Mouse (Mus musculus) cerebellum, adult 18-20 months (tissue): ENCODE measurements around the gene Lime1.

Experiments used
- DNase-seq, 2 experiments: peaks; one replicate each; pipeline ENCODE4 v3.0.0; 2021

Lime1 gene

GRCm38 (mm10) chr2:181379778-181380177 is at the start of gene Lime1:
Lime1 (plus strand) TSS chr2:181380078.
- DNase-seq: no peak

GRCm38 (mm10) chr2:181332542-181332941 is 47.3 kb upstream of the Lime1 start:
- DNase-seq: no peak

DNA sequence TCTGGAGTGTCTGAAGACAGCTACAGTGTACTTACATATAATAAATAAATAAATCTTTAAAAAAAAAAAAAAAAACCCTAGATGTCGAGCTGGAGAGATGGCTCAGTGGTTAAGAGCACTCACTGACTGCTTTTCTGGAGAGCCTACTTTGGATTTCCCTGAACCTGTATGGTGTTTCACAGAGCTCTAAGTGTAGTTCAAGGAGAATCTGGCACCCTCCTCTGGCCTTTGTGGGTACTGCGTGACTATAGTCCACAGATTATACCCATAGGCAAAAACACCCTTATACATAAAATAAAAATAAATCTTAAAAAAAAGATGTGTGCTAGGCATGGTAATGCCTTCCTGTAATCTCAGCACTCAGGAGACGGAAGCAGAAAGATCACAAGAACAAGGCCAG is 45.9 kb upstream of the Lime1 start:
- peak; percentile 75 to 80 for DNase-seq

- DNase-seq: peak; percentile 45 to 55
These were observed 39.5 kb upstream of the Lime1 start for GRCm38 (mm10) chr2:181340426-181340825.

- DNase-seq: no peak
These were observed 37.1 kb upstream of the Lime1 start for GRCm38 (mm10) chr2:181342766-181343165.

DNA sequence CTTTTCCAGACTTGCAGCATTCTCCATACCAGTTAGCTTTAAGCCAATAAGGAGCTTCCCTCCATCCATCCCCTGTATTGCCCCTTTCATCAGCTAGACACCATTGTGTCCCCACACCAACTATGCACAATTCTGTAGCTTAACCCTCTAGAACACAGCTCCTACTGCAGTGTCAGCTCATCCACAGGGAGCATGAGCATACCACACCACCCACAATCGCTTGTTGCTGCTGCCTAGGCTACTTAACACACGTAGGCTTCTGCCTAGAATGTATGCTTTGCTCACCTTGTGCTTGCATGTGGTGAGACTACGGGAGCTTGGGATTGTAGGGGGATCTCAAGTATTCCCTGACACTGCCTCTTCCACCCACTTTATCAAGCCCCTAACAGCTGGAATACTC is 23.1 kb upstream of the Lime1 start:
- no peak for DNase-seq

- no peak for DNase-seq
These were observed 15.9 kb upstream of the Lime1 start for GRCm38 (mm10) chr2:181363946-181364345.

GRCm38 (mm10) chr2:181364487-181364859 is 15.4 kb upstream of the Lime1 start:
- DNase-seq: no peak

DNA sequence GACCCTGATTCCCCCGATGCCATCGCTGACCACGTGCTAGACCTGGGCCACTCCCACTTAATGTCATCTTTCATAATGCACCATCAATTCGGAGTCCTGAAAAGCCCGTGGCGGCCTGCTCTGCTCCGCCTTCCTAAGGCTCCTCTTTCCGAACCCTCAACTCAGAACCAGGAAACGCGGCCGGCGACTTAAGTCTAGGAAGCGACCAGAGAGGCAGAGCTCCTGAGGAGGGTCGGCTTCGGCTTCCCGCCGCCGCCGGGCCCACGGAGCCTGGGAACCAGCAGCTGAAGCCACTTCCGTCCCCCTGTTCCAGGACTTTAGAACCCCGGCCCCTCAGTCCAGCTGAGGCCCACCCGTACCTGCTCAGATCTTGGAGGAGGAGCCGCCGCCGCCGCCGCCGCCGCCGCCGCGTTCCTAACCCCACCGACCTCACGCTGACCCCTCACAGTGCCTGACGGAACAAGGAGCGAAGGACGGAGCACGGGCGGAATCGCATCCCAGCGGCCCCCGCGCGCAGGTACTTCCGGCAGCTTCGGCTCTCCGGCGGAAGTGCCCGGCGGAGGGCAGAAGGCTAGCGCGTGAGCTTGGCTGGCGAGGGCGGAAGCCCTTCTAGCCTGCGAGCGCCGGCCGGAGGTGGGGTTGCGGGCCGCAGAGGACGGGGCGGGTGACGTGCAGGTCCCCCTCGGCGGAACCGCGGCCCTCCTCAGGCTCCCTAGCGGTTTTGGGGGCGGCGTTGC is 14.8 kb upstream of the Lime1 start, which contains the start of the genes Zgpat and Arfrp1:
Gene Zgpat (plus strand): TSS at position 69 of the 737 bp plus-strand sequence.
Gene Arfrp1 (minus strand): TSS at position 545 of the 737 bp plus-strand sequence.
- DNase-seq: peak; percentile 92 to 94

DNA sequence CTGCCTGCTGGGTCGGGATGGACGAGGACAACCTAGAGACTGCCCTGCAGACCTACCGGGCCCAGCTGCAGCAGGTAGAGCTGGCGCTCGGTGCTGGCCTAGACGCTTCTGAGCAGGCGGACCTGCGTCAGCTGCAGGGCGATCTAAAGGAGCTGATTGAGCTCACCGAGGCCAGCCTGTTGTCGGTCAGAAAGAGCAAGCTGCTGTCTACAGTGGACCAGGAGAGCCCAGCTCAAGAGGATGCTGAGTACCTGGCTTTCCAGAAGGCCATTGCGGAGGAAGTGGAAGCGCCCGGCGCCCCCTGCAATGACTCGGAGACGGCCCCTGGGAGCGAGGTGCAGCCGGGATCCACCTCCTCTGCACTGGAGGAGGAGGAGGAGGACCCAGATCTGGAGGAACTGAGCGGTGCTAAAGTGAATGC is 14.2 kb upstream of the Lime1 start:
- DNase-seq: peak in 1 of 2 experiments; percentile 26

DNA sequence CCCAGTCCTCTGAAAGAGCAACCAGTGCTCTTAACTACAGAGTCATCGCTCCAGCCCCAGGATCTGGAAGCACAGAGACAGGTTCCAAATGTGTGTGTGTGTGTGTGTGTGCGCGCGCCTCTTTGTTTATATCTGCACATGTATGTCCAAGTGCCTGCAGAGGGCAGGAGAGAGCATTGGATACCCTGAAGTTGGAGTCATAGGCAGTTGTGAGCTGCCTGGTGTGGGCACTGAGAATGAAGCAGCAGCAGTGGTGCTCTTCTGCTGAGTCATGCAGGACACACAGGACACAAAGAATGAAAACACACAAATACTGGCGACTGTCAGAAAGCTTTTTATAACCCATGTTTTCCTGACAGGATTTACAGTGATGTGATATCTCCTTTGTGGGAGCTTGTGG is 9.9 kb upstream of the Lime1 start:
- no peak for DNase-seq

- no peak for DNase-seq
These were observed 4.1 kb upstream of the Lime1 start for GRCm38 (mm10) chr2:181375787-181376186.

DNA sequence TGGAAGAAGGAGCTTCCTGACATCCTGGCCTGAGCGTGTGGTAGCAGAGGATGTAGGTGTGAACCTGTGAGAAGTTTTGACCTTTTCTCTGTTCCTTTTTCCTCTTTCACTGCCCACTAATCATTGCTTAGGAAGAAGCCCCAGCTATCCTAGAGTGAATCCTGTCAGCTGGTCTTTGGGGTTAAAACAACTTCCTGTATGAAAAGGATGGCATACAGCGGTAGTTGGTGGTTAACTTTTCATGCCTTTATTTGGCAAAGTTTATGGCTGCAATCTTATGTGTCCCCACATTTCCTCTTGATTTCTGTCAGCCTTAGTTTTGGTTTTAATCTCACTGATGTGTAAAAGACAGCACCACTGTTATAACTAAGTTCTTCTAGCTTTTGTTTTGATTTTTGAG is 2.6 kb upstream of the Lime1 start:
- DNase-seq: no peak

DNA sequence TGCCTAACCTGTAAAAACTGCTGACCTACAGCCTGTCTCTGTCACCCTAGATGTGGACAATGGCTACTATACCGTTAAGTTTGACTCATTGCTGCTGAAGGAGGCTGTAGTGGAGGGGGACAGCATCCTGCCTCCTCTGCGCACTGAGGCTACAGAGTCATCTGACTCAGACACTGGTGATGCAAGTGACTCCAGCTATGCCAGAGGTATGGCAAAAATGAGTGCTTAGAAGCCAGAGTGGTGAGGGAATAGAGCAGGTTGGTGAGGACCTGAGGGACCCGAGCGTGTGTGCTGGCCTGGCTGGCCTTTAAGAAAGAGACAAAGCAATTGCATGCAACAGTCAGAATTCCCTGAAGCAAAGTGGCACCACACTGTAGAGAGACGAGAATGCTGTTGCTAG is 1.2 kb upstream of the Lime1 start:
- DNase-seq: no peak

DNA sequence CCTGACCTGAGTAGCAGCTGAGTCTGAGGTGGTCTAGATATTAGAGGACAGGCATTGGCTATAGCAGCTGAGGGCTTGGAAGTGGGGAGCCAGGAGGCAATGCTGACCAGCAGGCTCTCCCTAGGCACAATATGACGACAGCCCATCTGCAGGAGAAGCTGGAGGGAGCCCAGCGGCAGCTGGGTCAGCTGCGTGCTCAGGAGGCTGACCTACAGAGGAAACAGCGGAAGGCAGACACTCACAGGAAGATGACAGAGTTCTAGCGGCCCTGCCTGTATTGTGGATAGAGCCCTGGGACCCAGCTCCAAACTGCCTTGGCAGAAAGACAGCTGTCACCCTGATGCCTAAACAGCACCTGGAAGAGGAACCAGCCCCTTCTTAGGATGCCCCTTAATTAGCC is 373 bp downstream of the Lime1 start:
- DNase-seq: no peak

GRCm38 (mm10) chr2:181381107-181381506 is 1.2 kb downstream of the Lime1 start:
- no peak for DNase-seq

- no peak for DNase-seq
These were observed 1.9 kb downstream of the Lime1 start for GRCm38 (mm10) chr2:181381631-181382306.

- no peak for DNase-seq
These were observed 4.6 kb downstream of the Lime1 start for GRCm38 (mm10) chr2:181384463-181384862.

DNA sequence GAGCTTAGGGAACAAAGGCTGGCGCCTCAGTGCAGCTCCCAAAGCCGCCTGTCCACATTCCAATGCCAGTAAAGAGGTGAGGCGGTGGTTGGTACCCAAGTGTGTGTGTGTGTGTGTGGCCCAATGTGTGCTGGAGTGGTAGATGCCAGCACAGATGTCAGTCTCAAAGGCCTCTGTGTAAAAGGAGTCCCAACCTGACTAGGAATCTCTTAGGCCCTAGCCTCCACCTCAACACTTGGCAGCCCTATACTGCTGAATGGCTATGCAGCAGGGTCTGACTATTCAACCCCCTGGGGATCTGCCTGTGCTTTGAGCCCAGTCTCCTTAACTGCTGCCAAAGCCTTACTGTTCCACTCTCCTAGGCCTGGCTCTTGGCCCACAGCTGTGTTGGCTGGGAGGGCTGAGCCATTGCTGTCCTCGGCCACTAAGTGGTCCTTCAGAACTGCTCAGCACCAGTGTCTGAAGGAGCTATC is 5.1 kb downstream of the Lime1 start:
- DNase-seq: peak in 1 of 2 experiments; percentile 40

DNA sequence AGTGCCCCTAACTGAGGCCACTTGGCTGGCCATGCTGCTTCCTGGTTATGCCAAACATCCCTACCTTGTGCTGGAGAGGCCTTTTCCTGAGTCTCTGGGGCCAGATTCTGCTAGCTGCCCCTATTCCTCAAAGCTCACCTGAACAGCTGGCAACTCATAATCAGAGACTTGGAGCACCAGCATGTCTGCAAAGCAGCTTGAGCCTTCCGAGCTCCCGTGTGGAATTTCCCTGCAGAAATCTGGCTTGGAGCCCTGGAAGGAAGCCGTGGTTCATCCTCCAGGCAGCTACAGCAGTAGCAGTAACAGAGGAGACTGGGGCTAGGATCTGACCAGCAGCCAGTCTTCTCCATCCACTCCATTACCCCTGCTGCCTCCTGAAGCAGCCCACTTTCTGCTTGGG is 6.0 kb downstream of the Lime1 start:
- DNase-seq: peak; percentile 84 to 88

DNA sequence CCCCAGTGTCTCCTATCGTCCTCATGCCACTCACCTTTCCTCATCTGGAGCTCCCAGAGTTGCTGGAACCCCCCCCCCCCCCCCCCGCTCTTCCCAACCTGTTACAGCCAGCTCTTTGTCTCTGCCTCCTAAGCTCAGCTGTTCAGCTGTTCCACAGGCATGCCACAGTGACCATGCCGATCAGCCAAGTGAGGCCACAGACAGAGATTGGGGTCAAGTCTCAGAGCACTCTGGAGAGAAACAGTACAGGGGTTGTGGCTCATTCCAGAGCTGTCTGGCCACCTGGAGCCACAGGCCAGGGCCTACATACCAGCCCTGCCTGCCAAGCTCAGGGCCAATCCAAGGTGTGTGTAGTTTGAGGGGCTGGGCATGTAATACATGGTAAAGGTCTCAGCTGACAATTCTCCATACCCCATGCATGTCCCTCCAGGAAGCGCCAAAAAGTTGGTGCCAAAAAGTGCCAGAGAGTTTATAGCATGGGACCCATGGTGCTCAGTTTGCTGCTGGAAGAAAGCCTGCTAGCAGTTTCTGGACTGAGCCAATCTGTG is 6.9 kb downstream of the Lime1 start:
- DNase-seq: no peak

DNA sequence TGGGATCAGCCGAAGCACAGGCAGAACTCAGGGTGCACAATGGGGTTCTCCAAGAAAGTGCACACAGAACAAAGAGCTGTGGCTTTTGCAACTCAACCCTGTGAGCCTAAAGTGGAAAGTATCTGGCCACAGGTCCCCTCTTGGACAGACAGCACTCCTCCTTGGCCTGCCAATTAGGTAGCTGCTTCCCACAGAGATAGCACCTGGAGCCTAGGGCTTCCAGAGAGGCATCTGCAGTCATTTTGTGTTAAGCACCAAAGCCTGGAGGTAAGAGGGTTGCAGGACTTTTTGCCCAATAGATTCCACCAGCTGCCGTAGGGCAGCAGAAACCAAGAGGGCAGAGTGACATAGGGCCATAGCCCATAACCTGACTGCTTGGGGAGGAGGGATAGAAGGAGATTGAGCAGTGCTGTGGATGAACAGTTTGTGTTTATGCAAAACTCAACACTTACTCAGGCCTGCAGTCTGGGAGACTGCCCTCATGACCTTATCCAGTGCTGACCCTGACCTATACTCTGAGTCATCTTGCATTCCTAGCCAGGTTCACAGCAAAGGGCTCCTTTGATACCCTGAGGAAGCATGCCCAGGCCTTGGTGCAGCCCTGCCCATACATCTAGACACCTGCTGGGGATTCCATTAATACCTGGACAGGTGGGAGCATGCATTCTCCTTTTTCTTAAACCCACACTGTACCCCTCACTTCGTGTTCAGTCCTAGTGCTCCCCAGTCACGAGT is 10.4 kb downstream of the Lime1 start:
- peak; percentile 69 to 78 for DNase-seq

DNA sequence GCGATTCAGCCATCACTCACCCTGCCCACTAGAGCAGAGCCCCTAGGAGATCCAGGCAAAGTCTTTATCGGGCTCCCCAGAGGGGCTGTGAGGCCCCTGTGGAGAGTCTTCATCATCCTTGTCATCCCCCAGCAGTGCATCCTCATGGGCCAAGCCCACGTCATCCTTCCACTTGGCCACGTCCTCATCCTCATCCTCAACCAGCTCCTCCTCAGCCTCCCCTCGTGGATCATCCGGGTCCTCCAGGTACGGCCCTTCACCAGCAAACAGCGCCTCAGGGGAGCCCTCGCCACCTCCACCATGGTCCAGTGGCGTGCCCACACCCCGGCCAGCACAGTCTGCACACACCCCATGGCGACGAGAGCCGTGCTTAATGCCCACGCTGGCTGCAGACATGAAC is 11.1 kb downstream of the Lime1 start:
- DNase-seq: no peak
